Mouse (Mus musculus): ENCODE measurements around the gene Gm16430.
"Not testable (repeated sequence)": the region's sequence is repeated elsewhere in the genome, so short reads cannot be mapped to it uniquely, and the experiment has no call there.

Gm16430 gene

DNA sequence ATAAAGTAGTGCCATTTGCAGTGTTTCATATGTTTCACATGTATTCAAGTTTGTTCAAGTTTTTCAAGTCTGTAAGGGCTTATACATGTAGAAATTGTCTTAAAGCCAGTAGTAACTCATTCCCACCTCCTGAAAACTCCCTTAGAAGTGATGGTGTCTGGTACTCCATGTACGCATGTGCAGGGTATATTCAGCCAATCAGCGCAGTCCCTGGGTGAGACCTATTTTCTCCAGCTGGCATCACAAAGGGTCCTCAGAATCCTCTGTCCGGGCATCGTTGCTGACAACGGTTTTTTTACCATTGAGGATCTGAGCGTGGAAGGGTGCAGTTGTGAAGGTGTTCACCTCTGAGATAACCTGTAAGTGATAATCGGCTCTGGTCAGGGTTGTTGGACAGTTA lies at the start of gene Gm16430:
Gm16430 (plus strand) TSS at position 301 of the 400 bp plus-strand sequence.
- DNase-seq (ENCODE audit: low spot score): not testable (repeated sequence)

Data from left cerebral cortex, adult 11 months (tissue).